Mouse (Mus musculus): ENCODE data around the gene Caps2. TPM values are rescaled to one million over a fixed set of nuclear protein-coding genes. Genes with fewer than 3 reads are reported as not detected.

Gene Caps2
- total RNA-seq, 4 experiments from 2014 or later: 0.14 to 0.42 TPM; not detected in 2

Other genes with a start within 250 kb of the Caps2 start
- gene Krr1, start 191.0 kb upstream of the Caps2 start, total RNA-seq (2022): 10 to 100 TPM; 37.3 to 43.5 (median 40.3) TPM
- 1 to 10 TPM in 3 of 4 experiments, under 1 TPM in 1; 0.34 to 3.9 (median 1.9) TPM for gene Glipr1, start 161.0 kb upstream of the Caps2 start, total RNA-seq (2022)
- not detected for gene Glipr1l1, start 103.4 kb upstream of the Caps2 start, total RNA-seq (2022)
- gene Glipr1l2, start 80.3 kb upstream of the Caps2 start, total RNA-seq (2022): not detected
- not detected for gene Glipr1l3, start 3.3 kb upstream of the Caps2 start, total RNA-seq (2022)
- gene Kcnc2, start 107.5 kb downstream of the Caps2 start, total RNA-seq (2022): 10 to 100 TPM; 69.1 to 84.2 (median 75.3) TPM